Mouse (Mus musculus) CD4-positive, CD25-positive, alpha-beta regulatory T cell (primary cell): ENCODE data around the gene Mkrn2. TPM values are rescaled to one million over a fixed set of nuclear protein-coding genes. Genes with fewer than 3 reads are reported as not detected.

Source experiments
- polyA plus RNA-seq: library from polyadenylated mRNA; unstranded; fragments of 100-300 nt; shearing (Covaris generic); gene quantifications from one replicate; pipeline ENCODE4 v1.2.1, GENCODE M21; 2017

The Mkrn2 gene
- 37.5 TPM for polyA plus RNA-seq

DNA sequence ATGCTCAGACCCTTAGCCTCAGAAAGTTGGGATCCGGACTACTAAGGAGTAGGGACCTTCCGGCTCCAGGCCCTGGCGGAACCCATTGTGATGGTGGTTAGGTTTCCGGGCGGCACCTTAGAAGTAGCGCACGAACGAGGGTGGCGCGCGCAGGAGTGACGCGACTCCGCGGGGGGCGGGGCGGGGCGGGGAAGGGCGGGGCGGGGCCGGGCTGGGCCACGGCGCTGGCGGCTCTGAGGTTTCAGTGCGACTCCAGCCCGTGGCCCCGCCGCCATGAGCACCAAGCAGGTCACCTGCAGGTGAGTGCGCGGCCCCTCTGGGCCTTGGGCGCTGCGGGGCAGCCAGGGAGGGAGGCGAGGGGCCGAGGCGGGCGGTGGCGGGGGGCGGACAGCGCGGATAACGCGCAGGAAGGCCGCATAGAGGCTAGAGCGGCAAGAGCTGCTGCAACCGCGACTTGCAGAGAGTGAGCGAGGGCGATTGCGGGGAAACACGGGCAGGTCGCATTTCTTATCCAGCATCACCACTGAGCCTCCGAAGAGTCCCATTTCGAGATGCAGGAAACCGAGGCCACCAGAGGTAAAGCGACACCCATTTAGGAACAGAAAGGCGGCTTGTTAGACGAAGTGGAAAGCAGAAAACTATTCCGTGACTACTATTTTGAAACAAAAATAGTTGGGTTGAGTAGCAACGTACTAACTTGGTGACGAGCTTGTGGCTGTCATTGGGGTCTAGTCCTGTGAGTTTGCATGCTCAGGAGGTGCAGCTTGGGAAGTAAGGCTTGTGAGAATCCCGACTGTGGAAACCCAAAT, at the start of gene Mkrn2:
Mkrn2 (plus strand) TSS at position 188 of the 809 bp plus-strand sequence.

GRCm38 (mm10) chr6:115592458-115592857, 9.2 kb upstream of the Mkrn2 start, which contains the start of gene Mkrn2os:
Gene Mkrn2os, minus strand, starts transcription at chr6:115592576.

Other genes with a start within 250 kb of the Mkrn2 start
- 1.1 TPM for gene Pparg, start 241.0 kb upstream of the Mkrn2 start, polyA plus RNA-seq
- gene Tsen2, start 57.2 kb upstream of the Mkrn2 start, polyA plus RNA-seq, result 15.0 TPM
- 0.30 TPM for gene Mkrn2os, start 9.3 kb upstream of the Mkrn2 start, polyA plus RNA-seq
- gene Raf1, start 74.7 kb downstream of the Mkrn2 start, polyA plus RNA-seq, result 124 TPM
- not detected for gene Tmem40, start 160.5 kb downstream of the Mkrn2 start, polyA plus RNA-seq
- 9.3 TPM for gene Cand2, start 172.6 kb downstream of the Mkrn2 start, polyA plus RNA-seq
- 3,148 TPM for gene Rpl32, start 206.8 kb downstream of the Mkrn2 start, polyA plus RNA-seq
- gene Efcab12, start 236.5 kb downstream of the Mkrn2 start, polyA plus RNA-seq, result 0.56 TPM